Mouse (Mus musculus) stomach, postnatal 0 days (tissue): ENCODE results near the gene Smarca2. TPM values are rescaled to one million over a fixed set of nuclear protein-coding genes. Genes with fewer than 3 reads are reported as not detected.

Source experiments
- ATAC-seq: fragments of 200-750 bp; cut with Nextera tagmentation; 2 replicates; pipeline ENCODE4 v1.8.0; 2017; ENCODE audit not compliant: low FRiP score, low TSS enrichment
- DNase-seq: peaks from one replicate; pipeline ENCODE4 v3.0.0-alpha.2; 2016; ENCODE audit warnings: low spot score
- H3K27ac ChIP-seq: fragments of 300-500 bp; sonication (generic); replicated peaks from 2 replicates; pipeline ENCODE4 v1.5.1; 2014; ENCODE audit warnings: mild to moderate bottlenecking, control low read depth
- H3K27me3 ChIP-seq: fragments of 300-500 bp; sonication (generic); 2 replicates; pipeline ENCODE4 v1.6.1; 2014; ENCODE audit warnings: low read length; ENCODE audit not compliant: control insufficient read depth, insufficient read depth
- H3K36me3 ChIP-seq: fragments of 300-500 bp; sonication (generic); 2 replicates; pipeline ENCODE4 v1.6.1; 2014; ENCODE audit warnings: low read length, mixed read lengths; ENCODE audit not compliant: control insufficient read depth, insufficient read depth
- H3K4me1 ChIP-seq: fragments of 300-500 bp; sonication (generic); replicated peaks from 2 replicates; pipeline ENCODE4 v1.6.1; 2014; ENCODE audit warnings: antibody characterized with exemption; ENCODE audit not compliant: control insufficient read depth, insufficient read depth
- H3K4me2 ChIP-seq: fragments of 300-500 bp; sonication (generic); replicated peaks from 2 replicates; pipeline ENCODE4 v1.6.1; 2014; ENCODE audit warnings: low read depth, mild to moderate bottlenecking, control low read depth, moderate library complexity
- H3K4me3 ChIP-seq: fragments of 300-500 bp; sonication (generic); 2 replicates; pipeline ENCODE4 v1.5.1; 2014; ENCODE audit warnings: low read depth, low read length, control low read depth
- H3K9ac ChIP-seq: fragments of 300-500 bp; sonication (generic); 2 replicates; pipeline ENCODE4 v1.6.1; 2014; ENCODE audit warnings: mild to moderate bottlenecking, low read length, control low read depth, mixed read lengths
- H3K9me3 ChIP-seq: fragments of 300-500 bp; sonication (generic); 2 replicates; pipeline ENCODE4 v1.6.1; 2016; ENCODE audit warnings: low read length; ENCODE audit not compliant: control insufficient read depth
- CTCF ChIP-seq: IDR thresholded peaks from 2 replicates; pipeline ENCODE4 v1.5.1; 2016; ENCODE audit warnings: antibody characterized with exemption, low read depth, mild to moderate bottlenecking, moderate library complexity
- EP300 ChIP-seq: optimal IDR thresholded peaks from 2 replicates; pipeline ENCODE3; 2016; ENCODE audit warnings: antibody characterized with exemption
- WGBS: fragments of 180-500 bp; shearing (Covaris S2); extraction: QIAGEN DNeasy Blood & Tissue Kit; methylation state at CpG from one replicate; pipeline ENCODE4 v1.1.7; 2014; 5-methylcytosine and 5-hydroxymethylcytosine counted together
- polyA plus RNA-seq: library from polyadenylated mRNA; unstranded; fragments of >200 nt; fragmentation: Nextera tagmentation; extraction: Ambion mirVana; gene quantifications from 2 replicates; pipeline ENCODE4 v1.2.1, GENCODE M21; 2015

Gene Smarca2
- polyA plus RNA-seq, 1 experiment from 2014 or later, result 21.3 TPM

GRCm38 (mm10) chr19:26746709-26747467 is 142.0 kb downstream of the Smarca2 start:
- peak overlapping the region; percentile 58 for H3K9ac ChIP-seq
- no peaks in the 10 kb centered on the region for H3K9me3 ChIP-seq
- H3K36me3 ChIP-seq, result no peaks in the 10 kb centered on the region
- peak overlapping the region; percentile 75 for H3K4me2 ChIP-seq
- DNase-seq (no peak), ATAC-seq (no peak)
- TF ChIP-seq EP300 (no peak), CTCF (no peak)
- no peaks in the 10 kb centered on the region for H3K4me1 ChIP-seq
- peak overlapping the region; percentile 51 for H3K4me3 ChIP-seq
- 30% methylated on average over 6 of the region's 6 CpGs for whole genome bisulfite sequencing
- no peaks in the 10 kb centered on the region for H3K27me3 ChIP-seq
- H3K27ac ChIP-seq, result peak overlapping the region; percentile 90

- Histone ChIP-seq H3K4me3 (peak overlapping the region; percentile 51), H3K36me3 (no peaks in the 10 kb centered on the region), H3K9ac (peak overlapping the region; percentile 58), H3K27ac (peak overlapping the region; percentile 90), H3K4me2 (peak overlapping the region; percentile 75), H3K27me3 (no peaks in the 10 kb centered on the region), H3K4me1 (no peaks in the 10 kb centered on the region), H3K9me3 (no peaks in the 10 kb centered on the region)
- DNase-seq (peak; percentile 69), ATAC-seq (peak; percentile 90)
- under 1% methylated on average over 36 of the region's 36 CpGs for WGBS
- TF ChIP-seq CTCF, result peak; percentile 70
- TF ChIP-seq EP300, result no peak
Observed at GRCm38 (mm10) chr19:26747571-26748539, 143.0 kb downstream of the Smarca2 start.

- Histone ChIP-seq H3K4me2 (peak overlapping the region; percentile 75), H3K9ac (peak overlapping the region; percentile 36), H3K27me3 (no peaks in the 10 kb centered on the region), H3K9me3 (no peaks in the 10 kb centered on the region), H3K36me3 (no peaks in the 10 kb centered on the region), H3K4me1 (no peaks in the 10 kb centered on the region), H3K27ac (peak overlapping the region; percentile 90), H3K4me3 (peak overlapping the region; percentile 51)
- TF ChIP-seq CTCF, result no peak
- ATAC-seq (no peak), DNase-seq (no peak)
- under 1% methylated on average over 6 of the region's 6 CpGs for WGBS
Observed at GRCm38 (mm10) chr19:26748676-26749075, 143.8 kb downstream of the Smarca2 start.

- Histone ChIP-seq H3K4me2 (peak overlapping the region; percentile 75), H3K27ac (peak overlapping the region; percentile 53), H3K27me3 (no peaks in the 10 kb centered on the region), H3K36me3 (no peaks in the 10 kb centered on the region), H3K4me3 (peak overlapping the region; percentile 51; the same call in 1 of the 2 replicates), H3K9me3 (no peaks in the 10 kb centered on the region), H3K9ac (no peak overlapping the region), H3K4me1 (no peaks in the 10 kb centered on the region)
- DNase-seq (peak; percentile 20), ATAC-seq (no peak)
- 32% methylated on average over 11 of the region's 11 CpGs for WGBS
- TF ChIP-seq EP300, result no peak
- TF ChIP-seq CTCF, result no peak
Observed at GRCm38 (mm10) chr19:26749427-26750137, 144.7 kb downstream of the Smarca2 start.

- no peak overlapping the region for H3K4me2 ChIP-seq
- H3K9ac ChIP-seq, result no peak overlapping the region
- H3K9me3 ChIP-seq, result no peaks in the 10 kb centered on the region
- no peaks in the 10 kb centered on the region for H3K4me1 ChIP-seq
- TF ChIP-seq CTCF, result no peak
- no peak for TF ChIP-seq EP300
- ATAC-seq (no peak), DNase-seq (no peak)
- no peaks in the 10 kb centered on the region for H3K27me3 ChIP-seq
- H3K36me3 ChIP-seq, result no peaks in the 10 kb centered on the region
- 58% methylated on average over 15 of the region's 15 CpGs for WGBS
- no peak overlapping the region for H3K27ac ChIP-seq
- no peak overlapping the region for H3K4me3 ChIP-seq
Observed at GRCm38 (mm10) chr19:26752611-26753163, 147.8 kb downstream of the Smarca2 start.
